Mouse (Mus musculus): Measurements from ENCODE around the gene Ccdc171. TPM values are rescaled to one million over a fixed set of nuclear protein-coding genes. Genes with fewer than 3 reads are reported as not detected.

Ccdc171 gene
- polyA plus RNA-seq (2017; shearing (Covaris generic)), result 10 to 100 TPM in 1 of 2 experiments, 1 to 10 TPM in 1; 8.3 to 10.3 TPM

GRCm38 (mm10) chr4:83524843-83525689, at the start of gene Ccdc171:
TSS of gene Ccdc171 (plus strand) at chr4:83525545.

GRCm38 (mm10) chr4:83486117-83486901, 39.0 kb upstream of the Ccdc171 start, which contains the start of gene Psip1:
TSS of gene Psip1 (minus strand) at chr4:83486459.

Other genes with a start within 250 kb of the Ccdc171 start
- 100 to 1,000 TPM; 102 to 107 TPM for gene Ttc39b, start 201.3 kb upstream of the Ccdc171 start, polyA plus RNA-seq (2017; shearing (Covaris generic))
- 10 to 100 TPM; 37.1 to 38.0 TPM for gene Snapc3, start 107.8 kb upstream of the Ccdc171 start, polyA plus RNA-seq (2017; shearing (Covaris generic))
- gene Psip1, start 39.1 kb upstream of the Ccdc171 start, polyA plus RNA-seq (2017; shearing (Covaris generic)), result 100 to 1,000 TPM; 162 to 180 TPM

Data from activated CD4-positive, CD25-positive, alpha-beta regulatory T cell (primary cell).